Mouse (Mus musculus): ENCODE results near the gene Upp2.

The Upp2 gene

DNA sequence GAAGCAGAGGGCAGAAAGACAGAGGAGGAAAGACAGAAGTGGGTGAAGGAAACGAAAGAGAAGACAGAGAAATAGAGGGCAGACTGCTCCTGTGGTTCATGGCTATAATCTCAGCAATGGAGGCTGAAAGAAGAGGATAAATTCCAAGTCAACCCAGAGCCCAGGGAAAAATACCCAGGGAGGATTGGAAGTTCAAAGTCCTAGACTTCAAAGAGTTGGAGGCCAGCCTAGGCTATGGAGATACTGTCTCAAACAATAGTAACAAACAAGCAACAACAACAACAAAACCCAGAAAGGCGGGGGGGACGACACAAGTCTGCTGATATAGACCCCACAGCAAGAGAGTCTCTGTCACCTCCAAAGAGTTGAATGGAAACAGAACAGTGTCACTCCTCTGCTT, 14.8 kb upstream of the Upp2 start:
- no peak for DNase-seq

GRCm38 (mm10) chr2:58557045-58557845, 9.9 kb upstream of the Upp2 start:
- no peak for DNase-seq

DNA sequence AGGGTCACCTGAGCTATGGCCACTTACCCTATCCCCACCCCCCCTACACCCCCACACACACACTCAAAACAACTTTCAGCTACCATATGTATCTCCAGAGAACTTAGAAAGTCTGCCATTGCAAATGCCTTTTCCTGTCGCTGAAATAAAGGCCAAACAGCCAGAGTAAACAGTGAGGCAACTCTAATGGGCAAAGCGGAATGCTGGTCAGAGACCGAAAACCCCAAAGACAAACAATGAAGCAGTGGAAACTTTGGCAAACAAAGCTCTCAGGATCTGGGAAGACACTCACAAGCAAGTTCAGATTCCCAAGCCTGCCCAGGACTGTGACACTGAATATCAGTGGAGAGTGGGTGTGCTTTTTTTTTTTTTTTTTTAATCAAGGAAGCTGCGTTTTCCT, 5.0 kb upstream of the Upp2 start:
- DNase-seq, result no peak

DNA sequence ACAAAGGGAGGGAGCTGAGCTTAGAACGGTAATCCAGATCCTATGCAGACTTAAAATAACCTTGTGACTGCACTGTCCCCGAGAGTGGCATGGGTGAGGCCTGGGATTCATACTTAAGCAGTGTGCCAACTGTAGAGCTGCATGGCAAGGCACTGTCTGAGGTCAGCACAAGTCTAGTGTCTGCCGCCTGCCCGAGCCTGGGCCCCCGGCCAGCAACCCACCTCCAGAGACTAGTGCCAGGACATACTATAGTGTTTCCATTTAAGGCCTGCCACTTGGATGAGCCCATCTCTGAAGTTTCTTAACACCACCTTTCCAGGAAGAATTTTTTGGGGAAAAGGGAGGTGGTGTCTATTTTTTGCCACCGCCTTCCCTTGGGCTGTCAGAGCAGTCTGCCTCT, 1.8 kb upstream of the Upp2 start:
- peak; percentile 80 to 89 for DNase-seq

- peak; percentile 45 to 48 for DNase-seq
Measured at GRCm38 (mm10) chr2:58566049-58566409, 1.1 kb upstream of the Upp2 start.

- DNase-seq, result peak; percentile 76 to 78
Measured at GRCm38 (mm10) chr2:58566410-58567065, 560 bp upstream of the Upp2 start.

DNA sequence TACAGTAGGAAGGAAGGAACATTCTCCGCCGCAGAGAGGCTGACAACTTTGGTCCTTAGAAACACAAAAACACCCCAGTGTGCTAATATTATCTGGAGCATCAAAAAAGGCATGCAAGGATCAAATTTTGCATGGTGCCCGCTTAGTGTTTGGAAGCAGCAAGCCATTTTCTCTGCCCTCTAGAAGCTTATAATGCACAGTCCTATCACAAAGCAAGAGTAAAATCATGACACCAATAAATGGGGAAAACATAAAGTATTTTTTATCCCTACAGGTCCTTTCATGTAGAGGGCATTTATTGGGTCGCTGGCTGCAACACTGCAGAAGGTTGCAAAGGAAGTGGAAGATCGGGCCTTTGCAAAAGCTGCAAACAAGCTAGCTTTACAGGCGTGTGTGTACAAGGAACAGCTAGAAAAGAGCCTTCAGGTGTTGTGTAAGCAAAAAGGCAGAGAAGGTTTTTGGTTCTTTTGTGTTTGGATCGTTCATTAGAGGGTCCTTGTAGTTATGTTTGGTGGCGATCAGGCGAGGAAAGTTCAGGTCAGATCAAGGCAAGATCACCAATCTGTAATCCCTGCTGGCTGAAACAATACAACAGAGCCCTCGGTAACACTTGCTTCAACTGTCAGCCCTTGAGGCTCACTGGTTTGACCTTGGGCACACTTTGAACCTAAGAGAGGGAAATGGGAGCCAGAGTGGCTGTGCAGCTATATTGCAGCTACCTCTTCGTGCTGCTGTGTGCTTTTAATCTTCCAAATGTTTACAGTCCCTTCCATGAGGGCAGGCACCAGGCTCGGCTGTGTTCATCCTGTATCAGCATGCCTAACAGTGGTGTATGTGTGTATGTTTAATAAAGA, 995 bp downstream of the Upp2 start:
- DNase-seq, result peak in 1 of 2 experiments; percentile 49

DNA sequence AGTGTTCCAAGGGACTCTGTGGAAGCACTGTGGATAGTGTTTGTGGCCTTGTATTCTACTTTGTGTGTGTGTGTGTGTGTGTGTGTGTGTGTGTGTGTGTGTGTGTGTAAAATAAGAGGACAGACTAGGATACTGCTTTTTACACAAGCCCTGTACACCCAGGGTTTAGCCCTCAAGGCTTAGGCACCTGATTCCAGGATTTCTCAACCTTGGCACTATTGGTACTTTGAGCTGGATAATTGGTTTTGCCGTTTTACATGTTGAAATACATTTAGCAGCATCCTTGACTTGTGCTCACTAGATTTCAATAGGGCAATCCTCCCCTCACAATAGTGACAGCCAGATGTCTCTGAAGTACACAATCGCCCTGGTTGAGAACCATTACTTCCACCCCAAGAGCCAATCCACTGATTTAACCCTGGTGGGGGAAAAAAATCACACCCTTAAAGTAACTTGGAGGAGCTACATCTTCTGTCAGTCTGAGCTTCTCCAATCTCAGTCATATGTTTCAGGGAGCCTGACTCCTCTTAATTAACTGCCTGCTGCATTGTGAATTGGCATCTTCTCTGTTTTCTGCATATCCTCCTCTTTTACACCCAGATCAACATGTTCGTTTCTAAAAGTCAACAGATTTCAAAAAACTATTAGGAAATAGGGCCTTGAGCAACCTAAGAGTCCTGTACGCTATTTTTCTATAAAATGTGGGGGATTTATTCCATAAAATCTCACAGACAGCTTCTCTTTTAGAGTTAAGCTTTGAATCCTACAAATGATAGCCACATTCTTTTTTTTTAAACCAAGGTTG, 1.9 kb downstream of the Upp2 start:
- peak in 1 of 2 experiments; percentile 28 for DNase-seq

GRCm38 (mm10) chr2:58574167-58574566, 7.1 kb downstream of the Upp2 start:
- no peak for DNase-seq

GRCm38 (mm10) chr2:58586311-58586710, 19.2 kb downstream of the Upp2 start:
- peak in 1 of 2 experiments; percentile 20 for DNase-seq

- DNase-seq, result no peak
Measured at GRCm38 (mm10) chr2:58589637-58590036, 22.5 kb downstream of the Upp2 start.

- DNase-seq, result no peak
Measured at GRCm38 (mm10) chr2:58590055-58590454, 23.0 kb downstream of the Upp2 start.

- DNase-seq, result no peak
Measured at GRCm38 (mm10) chr2:58595350-58595749, 28.3 kb downstream of the Upp2 start.

GRCm38 (mm10) chr2:58596774-58597342, 29.8 kb downstream of the Upp2 start:
- peak; percentile 90 to 93 for DNase-seq

DNA sequence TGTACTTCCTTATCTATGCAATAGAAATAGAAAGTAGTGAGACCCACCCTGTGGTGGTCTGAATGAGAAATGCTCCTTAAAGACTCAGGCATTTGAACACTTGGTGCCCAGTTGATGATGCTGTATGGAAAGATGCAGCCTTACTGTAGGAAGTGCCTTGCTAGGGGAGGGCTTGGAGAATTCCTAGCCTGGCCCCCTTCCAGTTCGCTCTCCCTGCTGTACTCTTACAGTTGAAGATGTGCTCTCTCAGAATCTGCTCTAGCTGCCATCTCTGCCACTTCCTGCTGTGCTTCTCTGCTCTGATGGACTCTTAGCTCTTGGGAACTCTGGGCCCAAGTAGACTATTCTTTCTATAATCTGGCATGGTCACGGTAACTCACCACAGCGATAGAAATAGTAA, 30.5 kb downstream of the Upp2 start:
- DNase-seq, result peak; percentile 55 to 57

- DNase-seq, result no peak
Measured at GRCm38 (mm10) chr2:58599639-58600038, 32.5 kb downstream of the Upp2 start.

- DNase-seq, result no peak
Measured at GRCm38 (mm10) chr2:58601382-58601781, 34.3 kb downstream of the Upp2 start.

DNA sequence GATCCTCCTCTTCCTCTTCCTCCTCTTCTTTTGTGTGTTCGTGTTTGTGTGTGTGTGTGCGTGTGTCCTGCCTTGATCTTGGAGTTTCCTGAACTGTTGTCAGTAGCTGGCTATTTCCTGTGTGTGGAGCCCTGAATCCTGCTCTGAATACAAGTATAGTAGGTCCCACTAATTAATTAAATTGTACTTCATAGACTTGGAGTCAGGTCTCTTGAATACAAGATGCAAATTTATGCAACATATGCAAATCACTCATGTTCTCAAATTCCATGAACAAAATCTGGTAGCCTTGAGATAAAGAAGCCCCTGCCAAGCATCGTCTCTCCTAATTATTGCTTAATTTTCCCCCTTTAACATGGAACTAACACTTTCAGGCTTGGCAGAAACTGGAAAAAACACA, 36.3 kb downstream of the Upp2 start:
- no peak for DNase-seq

DNA sequence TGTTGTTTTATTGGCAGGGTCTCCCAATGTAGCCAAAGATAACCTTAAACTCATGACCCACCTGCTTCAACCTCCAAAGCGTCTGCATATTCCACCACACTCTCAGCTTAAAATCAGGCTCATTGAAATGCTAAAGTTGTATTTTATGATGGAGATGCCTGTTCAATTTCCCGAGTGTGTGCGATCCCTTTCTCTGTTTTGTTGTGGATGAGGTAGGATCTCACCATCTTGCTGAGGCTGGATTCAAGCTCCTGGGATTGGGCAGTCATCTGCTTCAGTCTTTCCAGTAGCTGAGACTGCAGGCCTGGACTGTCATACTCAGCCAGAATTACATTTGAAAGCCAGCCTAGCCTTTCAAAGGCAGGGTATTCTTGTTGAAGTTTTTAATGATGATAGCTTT, 37.7 kb downstream of the Upp2 start:
- no peak for DNase-seq

- DNase-seq, result peak; percentile 24 to 42
Measured at GRCm38 (mm10) chr2:58613720-58614119, 46.6 kb downstream of the Upp2 start.

GRCm38 (mm10) chr2:58614851-58615250, 47.8 kb downstream of the Upp2 start:
- no peak for DNase-seq

DNA sequence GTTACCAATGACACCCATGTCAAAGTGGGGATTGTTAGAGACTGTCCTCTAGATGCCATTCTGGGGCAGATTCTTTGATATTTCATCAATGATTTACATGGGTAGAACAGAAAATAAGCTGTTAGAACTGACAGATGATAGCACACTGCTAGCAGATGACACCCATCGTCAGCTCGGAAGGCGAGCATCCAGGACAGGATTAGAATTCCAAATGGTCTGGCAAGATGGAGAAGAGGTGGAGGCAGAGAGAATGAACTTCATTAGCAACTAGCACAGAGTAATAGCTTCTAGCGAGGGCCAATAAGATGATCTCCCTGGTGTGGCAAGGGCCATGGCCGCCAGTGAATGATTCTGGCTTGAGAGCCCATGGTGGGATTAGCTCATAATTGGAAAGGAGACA, 48.7 kb downstream of the Upp2 start:
- peak; percentile 29 to 51 for DNase-seq
